Mouse (Mus musculus): ENCODE data around the gene Sgcd. TPM values are rescaled to one million over a fixed set of nuclear protein-coding genes. Genes with fewer than 3 reads are reported as not detected.

The Sgcd gene
- total and polyA plus RNA-seq, 3 experiments: 0.38 to 2.4 (median 0.43) TPM

DNA sequence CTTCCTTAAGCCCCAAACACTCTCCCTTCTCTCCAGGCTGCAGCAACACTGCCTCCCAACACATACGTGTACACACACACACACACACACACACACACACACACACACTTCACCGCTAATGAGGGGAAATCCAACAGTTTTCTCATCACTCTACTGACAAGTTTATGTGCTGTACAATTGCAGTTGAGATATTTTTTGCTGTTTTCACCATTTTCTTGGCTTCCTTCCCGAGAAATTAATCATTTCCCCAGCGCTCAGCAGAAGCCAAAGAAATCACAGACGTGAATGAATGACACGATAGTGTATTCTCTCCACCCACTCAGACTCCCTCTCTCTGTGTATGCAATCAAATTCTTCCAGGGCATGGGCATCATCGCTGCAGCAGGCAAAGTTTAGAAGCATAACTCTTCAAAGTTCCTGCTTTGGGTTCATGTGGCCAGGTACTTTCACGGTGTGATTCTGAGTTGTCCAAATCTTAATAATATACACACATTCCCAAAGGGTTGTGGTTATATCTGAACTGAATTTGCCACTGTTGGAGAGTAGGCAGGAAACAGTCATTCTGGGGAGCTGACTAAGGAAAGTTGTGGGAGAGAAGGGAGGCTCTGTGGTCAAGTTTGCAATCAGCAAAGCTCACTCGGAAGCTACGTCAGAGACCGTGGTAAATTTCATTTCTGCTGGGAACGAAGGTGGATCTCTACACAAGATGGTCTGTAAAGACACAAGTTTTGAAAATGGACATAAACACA is 683.9 kb downstream of the Sgcd start:
- H3K27ac ChIP-seq (ENCODE audit: insufficient read depth, low read depth): no peak overlapping the region
- H3K9ac ChIP-seq (ENCODE audit: insufficient read depth, low read depth): no peak overlapping the region
- H3K4me3 ChIP-seq (replicated peaks in 1 of 3; ENCODE audit: low read depth in 2 of 3, low read length in 2 of 3, poor library complexity in 1 of 3): no peak overlapping the region
- no peaks in the 10 kb centered on the region for H3K27me3 ChIP-seq (replicated peaks)
- H3K9me3 ChIP-seq (replicated peaks; ENCODE audit: low read length): no peaks in the 10 kb centered on the region
- H3K4me1 ChIP-seq (ENCODE audit: control insufficient read depth in 1 of 2, insufficient read depth in 2 of 2): peaks cover 0 to 3% of the 10 kb centered on the region in 2 experiments; a peak in 2 of 4 replicates
- no peak overlapping the region for H3K4me2 ChIP-seq (ENCODE audit: insufficient read depth, low read depth, poor library complexity, severe bottlenecking)
- DNase-seq (ENCODE audit: extremely low read depth): no peak
- dilution Hi-C loops (cut with MboI; ENCODE audit: extremely low pct_ligation_motif_present, extremely low pct_unique_long_range_greater_than_20kb, low sequenced_read_pairs) (no loop called here), in situ Hi-C loops (cut with MboI; ENCODE audit: low pct_ligation_motif_present, low pct_unique_long_range_greater_than_20kb, low sequenced_read_pairs) (no loop called here)
- no peaks in the 10 kb centered on the region for H3K79me2 ChIP-seq (replicated peaks; ENCODE audit: control insufficient read depth, extremely low read depth, insufficient read depth, poor library complexity, severe bottlenecking)
- TF ChIP-seq ZC3H11A (IDR thresholded peaks at IDR 0.05; ENCODE audit: low read depth, low read length): no peak
- TF ChIP-seq KAT2A (IDR thresholded peaks at IDR 0.05; ENCODE audit: insufficient replicate concordance, low read length): no peak
- TF ChIP-seq JUND (conservative IDR thresholded peaks at IDR 0.05; ENCODE audit: low read depth, low read length): no peak
- TF ChIP-seq CTCF (conservative IDR thresholded peaks at IDR 0.05 in 1 of 2, IDR thresholded peaks at IDR 0.05 in 1 of 2; ENCODE audit: low read depth in 2 of 2, low read length in 2 of 2): no peak
- no peak for TF ChIP-seq JUN (IDR thresholded peaks at IDR 0.05; ENCODE audit: insufficient read depth, low read depth, low read length)
- no peak for TF ChIP-seq ETS1 (conservative IDR thresholded peaks at IDR 0.05; ENCODE audit: low read depth, low read length)
- TF ChIP-seq ELF1 (IDR thresholded peaks at IDR 0.05; ENCODE audit: low read depth, low read length): no peak
- TF ChIP-seq ZNF384 (IDR thresholded peaks at IDR 0.05; ENCODE audit: low read depth, low read length): no peak
- no peak for TF ChIP-seq USF2 (conservative IDR thresholded peaks at IDR 0.05; ENCODE audit: low read depth, low read length)
- no peak for TF ChIP-seq CHD2 (IDR thresholded peaks at IDR 0.05; ENCODE audit: low read length)
- H3K36me3 ChIP-seq (replicated peaks in 1 of 2; ENCODE audit: control insufficient read depth in 1 of 2, insufficient read depth in 1 of 2, low read length in 1 of 2): no peaks in the 10 kb centered on the region

DNA sequence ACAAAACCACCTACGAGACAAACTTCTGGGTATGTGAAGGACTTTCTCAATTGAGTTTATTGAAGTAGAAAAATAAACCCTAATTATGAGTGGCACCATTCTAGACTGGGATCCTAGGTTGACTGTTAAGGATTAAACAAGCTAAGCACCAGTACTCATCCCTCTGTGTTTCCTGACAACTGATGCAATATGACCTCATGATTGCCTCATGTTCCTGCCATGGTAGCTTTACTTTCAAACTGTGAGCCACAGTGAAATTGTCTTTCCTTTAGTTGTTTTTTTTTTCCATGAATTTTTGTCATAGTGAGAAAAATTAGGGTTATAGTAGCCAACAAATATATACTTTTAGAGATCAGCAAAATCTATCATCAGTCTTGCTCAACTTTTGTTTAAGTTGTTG is 689.0 kb downstream of the Sgcd start:
- in situ Hi-C loops (cut with MboI; ENCODE audit: low pct_ligation_motif_present, low pct_unique_long_range_greater_than_20kb, low sequenced_read_pairs) (no loop called here), dilution Hi-C loops (cut with MboI; ENCODE audit: extremely low pct_ligation_motif_present, extremely low pct_unique_long_range_greater_than_20kb, low sequenced_read_pairs) (no loop called here)
- Histone ChIP-seq H3K27me3 (replicated peaks) (no peaks in the 10 kb centered on the region), H3K27ac (ENCODE audit: insufficient read depth, low read depth) (no peak overlapping the region), H3K79me2 (replicated peaks; ENCODE audit: control insufficient read depth, extremely low read depth, insufficient read depth, poor library complexity, severe bottlenecking) (no peaks in the 10 kb centered on the region), H3K9ac (ENCODE audit: insufficient read depth, low read depth) (no peak overlapping the region), H3K4me2 (ENCODE audit: insufficient read depth, low read depth, poor library complexity, severe bottlenecking) (no peak overlapping the region), H3K9me3 (replicated peaks; ENCODE audit: low read length) (no peaks in the 10 kb centered on the region), H3K4me1 (ENCODE audit: control insufficient read depth in 1 of 2, insufficient read depth in 2 of 2) (no peaks in the 10 kb centered on the region), H3K36me3 (replicated peaks in 1 of 2; ENCODE audit: control insufficient read depth in 1 of 2, insufficient read depth in 1 of 2, low read length in 1 of 2) (no peaks in the 10 kb centered on the region), H3K4me3 (replicated peaks in 1 of 3; ENCODE audit: low read depth in 2 of 3, low read length in 2 of 3, poor library complexity in 1 of 3) (no peak overlapping the region)
- DNase-seq (ENCODE audit: extremely low read depth): peak; percentile 24
- TF ChIP-seq MYC (IDR thresholded peaks at IDR 0.05; ENCODE audit: low read depth, low read length): no peak
- 0 out of 2 replicates have a peak, but pooled peaks have one; percentile 12 for TF ChIP-seq KAT2A (IDR thresholded peaks at IDR 0.05; ENCODE audit: insufficient replicate concordance, low read length)

DNA sequence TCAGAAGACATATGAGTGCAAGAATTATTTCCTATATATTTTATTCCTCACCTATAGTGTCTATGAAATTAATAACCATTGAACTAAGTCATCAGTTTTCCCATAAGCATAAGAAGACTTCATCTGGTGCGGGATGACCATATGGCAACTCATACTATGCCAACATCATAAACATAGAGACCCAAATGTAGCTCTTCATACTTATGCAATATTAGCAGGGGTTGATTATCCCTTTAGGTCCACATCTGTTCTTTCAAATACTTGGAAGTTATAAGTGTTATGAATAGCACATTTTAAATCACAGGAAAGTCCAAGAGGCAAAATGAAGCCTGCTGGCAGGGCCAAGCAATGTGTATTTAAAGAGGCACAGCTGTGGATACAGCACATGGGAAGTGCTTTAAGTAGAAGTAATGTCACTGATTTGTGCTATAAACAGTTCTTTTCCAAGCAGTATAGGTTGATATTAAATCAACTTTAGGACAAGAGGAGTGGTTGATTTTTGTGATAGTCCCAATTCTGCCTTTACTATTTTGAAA is 690.9 kb downstream of the Sgcd start:
- Histone ChIP-seq H3K4me2 (ENCODE audit: insufficient read depth, low read depth, poor library complexity, severe bottlenecking) (no peak overlapping the region), H3K27me3 (replicated peaks) (no peaks in the 10 kb centered on the region), H3K79me2 (replicated peaks; ENCODE audit: control insufficient read depth, extremely low read depth, insufficient read depth, poor library complexity, severe bottlenecking) (no peaks in the 10 kb centered on the region), H3K27ac (ENCODE audit: insufficient read depth, low read depth) (no peak overlapping the region), H3K9me3 (replicated peaks; ENCODE audit: low read length) (no peaks in the 10 kb centered on the region), H3K9ac (ENCODE audit: insufficient read depth, low read depth) (no peak overlapping the region), H3K36me3 (replicated peaks in 1 of 2; ENCODE audit: control insufficient read depth in 1 of 2, insufficient read depth in 1 of 2, low read length in 1 of 2) (no peaks in the 10 kb centered on the region), H3K4me3 (replicated peaks in 1 of 3; ENCODE audit: low read depth in 2 of 3, low read length in 2 of 3, poor library complexity in 1 of 3) (no peak overlapping the region), H3K4me1 (ENCODE audit: control insufficient read depth in 1 of 2, insufficient read depth in 2 of 2) (no peaks in the 10 kb centered on the region)
- dilution Hi-C loops (cut with MboI; ENCODE audit: extremely low pct_ligation_motif_present, extremely low pct_unique_long_range_greater_than_20kb, low sequenced_read_pairs) (no loop called here), in situ Hi-C loops (cut with MboI; ENCODE audit: low pct_ligation_motif_present, low pct_unique_long_range_greater_than_20kb, low sequenced_read_pairs) (no loop called here)
- no peak for DNase-seq (ENCODE audit: extremely low read depth)
- TF ChIP-seq MAZ (IDR thresholded peaks at IDR 0.05; ENCODE audit: low read depth, low read length) (no peak), GABPA (IDR thresholded peaks at IDR 0.05; ENCODE audit: insufficient replicate concordance, low read depth, low read length) (no peak), TCF12 (IDR thresholded peaks at IDR 0.05; ENCODE audit: low read depth, low read length) (no peak), RCOR1 (conservative IDR thresholded peaks at IDR 0.05; ENCODE audit: low read depth, low read length) (no peak), ZKSCAN1 (IDR thresholded peaks at IDR 0.05; ENCODE audit: borderline replicate concordance, low read depth, low read length) (no peak), USF2 (conservative IDR thresholded peaks at IDR 0.05; ENCODE audit: low read depth, low read length) (no peak), E2F4 (IDR thresholded peaks at IDR 0.05; ENCODE audit: insufficient replicate concordance, low read depth, low read length) (no peak), BHLHE40 (IDR thresholded peaks at IDR 0.05; ENCODE audit: low read depth, low read length) (no peak), ETS1 (conservative IDR thresholded peaks at IDR 0.05; ENCODE audit: low read depth, low read length) (no peak), ZC3H11A (IDR thresholded peaks at IDR 0.05; ENCODE audit: low read depth, low read length) (no peak), ZNF384 (IDR thresholded peaks at IDR 0.05; ENCODE audit: low read depth, low read length) (no peak), ZMIZ1 (IDR thresholded peaks at IDR 0.05; ENCODE audit: low read depth, low read length) (no peak), POLR2A (IDR thresholded peaks at IDR 0.05; ENCODE audit: low read depth, low read length) (no peak), SIN3A (IDR thresholded peaks at IDR 0.05; ENCODE audit: low read length) (no peak), MAX (IDR thresholded peaks at IDR 0.05; ENCODE audit: low read length) (no peak), NRF1 (IDR thresholded peaks at IDR 0.05; ENCODE audit: low read depth, low read length) (no peak), PAX5 (IDR thresholded peaks at IDR 0.05; ENCODE audit: low read length) (no peak)
